Comparison of ENCODE assay signal across 15 mouse cellular contexts in genomic region chr5:86886620-86887019, GRCm38 (mm10). TPM values are rescaled to one million over a fixed set of nuclear protein-coding genes. Genes with fewer than 3 reads are reported as not detected.
DNase-seq lines count a peak whose midpoint lies in the region; ATAC-seq and TF ChIP-seq lines count a peak whose summit lies in the region.
"Had no signal": no experiment of that assay in that cellular context is flagged by ENCODE, and none has a peak within 500 bp of the region (broad histone marks: within the 10 kb centered on the region; RNA-seq: fewer than 3 reads in every experiment).

No protein-coding gene starts in this region.

- peak; percentile 49 for TF ChIP-seq CTCF in lung, embryonic 14.5 days (IDR thresholded peaks at IDR 0.05; ENCODE audit: low read depth)

- no peak overlapping the region for H3K4me3 ChIP-seq in lung, embryonic 14.5 days (ENCODE audit: low read depth, low read length)
- H3K4me3 ChIP-seq: embryonic facial prominence, embryonic 12.5 days; forebrain, embryonic 13.5 days; limb, embryonic 15.5 days had no signal

- intact Hi-C loops in gastrocnemius, postnatal 36 days (cut with DNase I) = no loop called here

- peak; percentile 6 to 22 for DNase-seq in cerebellum, postnatal 14 days
- DNase-seq in kidney, adult 9 months = peak; percentile 51
- no peak for DNase-seq in kidney, adult 11 months
- peak; percentile 45 for DNase-seq in lung, embryonic 14.5 days
- no peak for DNase-seq in lung, postnatal 4 days
- DNase-seq in retina, postnatal 1 day = peak; percentile 8
- DNase-seq in gastrocnemius, postnatal 36 days = no peak

- H3K4me2 ChIP-seq in lung, embryonic 14.5 days = no peak overlapping the region
- H3K4me2 ChIP-seq: embryonic facial prominence, embryonic 12.5 days; forebrain, embryonic 13.5 days; limb, embryonic 15.5 days had no signal

- no peak overlapping the region for H3K27ac ChIP-seq in lung, embryonic 14.5 days (ENCODE audit: low read depth)
- H3K27ac ChIP-seq: embryonic facial prominence, embryonic 12.5 days; forebrain, embryonic 13.5 days; limb, embryonic 15.5 days; macrophage had no signal

- no peaks in the 10 kb centered on the region for H3K4me1 ChIP-seq in lung, embryonic 14.5 days (ENCODE audit: insufficient read depth)
- H3K4me1 ChIP-seq: embryonic facial prominence, embryonic 12.5 days; forebrain, embryonic 13.5 days; limb, embryonic 15.5 days had no signal

- H3K9ac ChIP-seq in lung, embryonic 14.5 days = no peak overlapping the region
- H3K9ac ChIP-seq: embryonic facial prominence, embryonic 12.5 days; forebrain, embryonic 13.5 days; limb, embryonic 15.5 days had no signal

- no peaks in the 10 kb centered on the region for H3K9me3 ChIP-seq in lung, embryonic 14.5 days (ENCODE audit: low read depth, low read length)
- H3K9me3 ChIP-seq: embryonic facial prominence, embryonic 12.5 days; forebrain, embryonic 13.5 days; limb, embryonic 15.5 days had no signal

- no peak for ATAC-seq in cerebellum, adult (ENCODE audit: insufficient number of reproducible peaks, low FRiP score, low TSS enrichment)
- no peak for ATAC-seq in lung, embryonic 14.5 days (ENCODE audit: insufficient read depth)
- ATAC-seq: forebrain, embryonic 13.5 days had no signal

- H3K27me3 ChIP-seq in lung, embryonic 14.5 days (ENCODE audit: insufficient read depth, low read length) = no peaks in the 10 kb centered on the region
- H3K27me3 ChIP-seq: embryonic facial prominence, embryonic 12.5 days; forebrain, embryonic 13.5 days; limb, embryonic 15.5 days had no signal

- 37% methylated on average over 3 of the region's 3 CpGs for WGBS in lung, embryonic 14.5 days

- H3K36me3 ChIP-seq in lung, embryonic 14.5 days (ENCODE audit: insufficient read depth) = no peaks in the 10 kb centered on the region
- H3K36me3 ChIP-seq: embryonic facial prominence, embryonic 12.5 days; limb, embryonic 15.5 days had no signal

RNA-seq across cellular contexts. Expression of gene Ugt2b34, which starts 20.1 kb away (rescaled TPM):
- polyA plus RNA-seq in lung, embryonic 14.5 days (2014; fragmentation: Nextera tagmentation; extraction: Ambion mirVana) = not detected in 2 replicates
- not detected for total RNA-seq in gastrocnemius, postnatal 36 days (2021)
- total RNA-seq: heart, postnatal 10 days had no signal
- polyA plus RNA-seq: C2C12; embryonic facial prominence, embryonic 12.5 days; forebrain, embryonic 13.5 days; macrophage had no signal

RNA-seq across cellular contexts. Expression of gene Ugt2b1, which starts 39.7 kb away (rescaled TPM):
- polyA plus RNA-seq in lung, embryonic 14.5 days (2014; fragmentation: Nextera tagmentation; extraction: Ambion mirVana) = not detected in 2 replicates
- not detected for total RNA-seq in gastrocnemius, postnatal 36 days (2021)
- total RNA-seq: heart, postnatal 10 days had no signal
- polyA plus RNA-seq: C2C12; embryonic facial prominence, embryonic 12.5 days; forebrain, embryonic 13.5 days; kidney, embryonic 16.5 days; limb, embryonic 15.5 days; macrophage had no signal

Comparison
In these comparisons a context has a peak if more than half of its experiments do, and no peak if none do; other contexts are left out.
1. DNase-seq: peak in cerebellum, postnatal 14 days (2 of 2), kidney, adult 9 months (single experiment), lung, embryonic 14.5 days (single experiment) and retina, postnatal 1 day (single experiment); none in kidney, adult 11 months (single experiment), lung, postnatal 4 days (0 of 2) and gastrocnemius, postnatal 36 days (0 of 2).